Mouse (Mus musculus) embryonic fibroblast, embryonic 13.5 days (primary cell): ENCODE data around the gene Gp9.

Experiments used
- CTCF ChIP-seq: IDR thresholded peaks from 2 replicates; pipeline ENCODE4 v1.5.1; 2011; ENCODE audit warnings: mild to moderate bottlenecking, control low read depth, low read length, moderate library complexity, borderline replicate concordance; ENCODE audit not compliant: insufficient read depth
- POLR2A ChIP-seq: IDR thresholded peaks from 2 replicates; pipeline ENCODE4 v1.6.1; 2011; ENCODE audit warnings: low read depth, mild to moderate bottlenecking, control low read depth, low read length, moderate library complexity

GRCm38 (mm10) chr6:87780546-87781301 is 2.9 kb downstream of the Gp9 start:
- no peak for TF ChIP-seq CTCF
- no peak for TF ChIP-seq POLR2A
